Mouse (Mus musculus): Measurements from ENCODE around the gene Sox5.

DNA sequence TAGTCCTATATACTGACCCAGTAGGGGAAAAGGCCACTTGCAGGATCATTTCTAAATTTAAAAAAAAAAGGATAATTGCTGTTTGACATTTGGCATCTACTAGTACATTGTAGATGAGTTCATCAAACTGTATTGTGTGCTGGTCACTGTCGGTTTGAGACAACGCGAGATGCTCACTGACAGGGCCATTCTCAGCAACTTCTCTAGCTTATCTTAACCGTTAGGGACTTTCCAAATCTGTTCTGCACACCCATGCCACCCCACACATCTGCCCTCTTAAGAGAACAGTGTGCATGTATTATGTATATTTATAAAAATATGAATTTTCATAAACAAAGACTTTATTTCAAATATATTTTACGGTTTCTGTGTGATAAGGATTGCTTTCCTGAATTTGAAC, 955.8 kb downstream of the Sox5 start:
- no peak for TF ChIP-seq CTCF (IDR thresholded peaks at IDR 0.05; ENCODE audit: extremely low read depth, insufficient read length, insufficient replicate concordance, low read depth, low read length)
- no peak for TF ChIP-seq POLR2A (IDR thresholded peaks at IDR 0.05; ENCODE audit: low read depth, low read length)

Measured in small intestine, adult 2 months (tissue).